Mouse (Mus musculus): ENCODE measurements around the gene 2010300C02Rik. TPM values are rescaled to one million over a fixed set of nuclear protein-coding genes. Genes with fewer than 3 reads are reported as not detected.
"Not testable (repeated sequence)": the region's sequence is repeated elsewhere in the genome, so short reads cannot be mapped to it uniquely, and the experiment has no call there.

Gene 2010300C02Rik
- total RNA-seq, 2 experiments from 2014 or later, result not detected

DNA sequence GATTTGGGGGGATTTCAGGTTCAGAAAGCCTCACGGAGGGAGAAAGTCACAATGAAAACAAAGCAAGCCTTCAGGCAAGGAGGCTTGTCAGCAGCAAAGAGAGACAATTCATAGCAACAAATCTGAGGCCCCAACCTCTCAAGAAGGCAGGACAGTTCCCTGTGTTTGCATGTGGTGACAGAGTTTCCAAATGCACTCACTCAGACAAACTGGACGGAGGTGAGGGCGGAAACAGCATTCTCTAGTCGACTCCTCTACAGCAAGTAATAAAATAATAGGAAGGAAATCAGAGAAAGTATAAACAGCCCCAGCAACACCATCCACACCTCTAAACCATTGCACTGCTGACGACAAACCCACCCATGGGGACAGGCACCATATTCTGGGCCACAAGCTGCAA lies 120.9 kb downstream of the 2010300C02Rik start:
- no peak for ATAC-seq (replicated peaks; ENCODE audit: low FRiP score, poor library complexity, severe bottlenecking)

DNA sequence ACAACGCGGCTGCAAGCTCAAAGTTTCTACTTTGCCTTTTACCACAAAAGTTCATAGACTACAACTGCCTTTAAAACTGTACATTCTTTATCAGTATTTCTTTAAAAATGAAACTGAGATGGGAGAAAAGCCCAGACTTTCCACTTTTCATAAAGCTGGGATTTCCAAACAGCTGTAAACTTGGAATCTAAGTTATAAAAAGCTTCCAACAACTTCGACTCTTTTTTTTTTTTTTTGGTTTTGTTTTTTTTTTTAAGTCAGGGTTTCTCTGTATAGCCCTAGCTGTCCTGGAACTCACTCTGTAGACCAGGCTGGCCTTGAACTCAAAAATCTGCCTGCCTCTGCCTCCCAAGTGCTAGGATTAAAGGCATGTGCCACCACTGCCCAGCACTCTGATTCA lies 125.1 kb downstream of the 2010300C02Rik start:
- not testable (repeated sequence) for ATAC-seq (replicated peaks; ENCODE audit: low FRiP score, poor library complexity, severe bottlenecking)

DNA sequence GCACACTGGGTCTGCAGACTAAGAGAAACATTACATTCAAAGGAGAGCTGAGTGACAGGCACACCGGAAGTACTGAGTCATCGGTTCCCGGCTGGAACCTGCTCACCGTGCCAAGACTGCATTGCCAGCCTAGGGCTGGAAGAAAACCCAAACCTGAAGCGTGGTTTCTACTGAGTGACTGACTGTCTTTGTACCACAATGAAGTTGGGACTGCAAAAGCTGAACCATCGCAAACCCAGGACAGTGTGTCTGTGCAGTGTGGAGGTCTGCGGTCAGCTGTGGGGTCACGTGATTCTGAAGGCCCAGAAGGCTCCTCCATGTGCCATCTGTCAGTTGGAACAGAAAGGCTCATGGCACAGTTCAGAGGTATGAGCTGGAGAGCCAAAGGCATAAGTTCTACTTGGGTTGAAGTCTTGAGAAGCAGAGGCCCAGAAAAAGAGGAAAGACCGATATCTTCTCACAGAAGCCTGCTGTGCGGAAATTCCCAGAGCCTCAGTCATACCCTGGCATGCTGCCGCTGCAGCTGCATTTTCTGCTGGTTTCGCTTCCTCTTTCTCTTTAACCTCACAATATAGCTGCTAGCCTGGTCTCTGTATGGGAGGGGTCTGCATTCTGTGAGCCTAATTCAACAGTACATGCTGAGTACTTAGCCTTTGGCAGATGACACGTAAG lies 133.9 kb downstream of the 2010300C02Rik start:
- no peak for ATAC-seq (replicated peaks; ENCODE audit: low FRiP score, poor library complexity, severe bottlenecking)

DNA sequence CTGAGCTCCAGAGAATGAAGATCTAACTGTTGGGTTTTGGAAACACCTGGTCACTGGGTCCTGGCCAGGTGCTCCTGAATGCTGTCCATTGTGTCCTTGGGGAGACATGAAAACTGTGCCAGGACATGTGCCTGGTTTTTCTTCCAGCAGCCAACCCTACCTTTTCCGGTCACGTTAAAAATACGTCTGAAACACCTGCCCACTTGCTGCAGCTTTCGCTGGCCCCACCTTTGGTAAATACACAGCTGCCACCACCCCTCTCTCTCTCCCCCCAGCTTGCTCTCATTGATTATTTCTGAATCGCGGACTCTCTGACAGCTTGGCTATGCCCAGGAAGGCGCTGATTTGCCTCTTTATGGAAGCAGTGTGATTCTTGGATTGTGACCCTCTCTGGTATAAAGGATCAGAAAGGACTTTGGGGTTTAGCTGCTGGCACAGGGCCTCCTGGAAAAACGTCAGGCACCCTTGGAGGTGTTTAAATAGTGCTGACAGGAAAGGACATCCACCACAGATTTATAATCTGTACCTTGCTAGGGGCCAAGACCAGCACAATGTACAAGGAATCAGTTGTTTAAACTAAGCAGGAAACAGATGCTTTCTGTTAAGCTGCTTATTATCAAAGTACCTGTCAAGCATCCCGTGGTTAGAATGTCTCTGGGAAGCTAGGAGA lies 136.0 kb downstream of the 2010300C02Rik start:
- no peak for ATAC-seq (replicated peaks; ENCODE audit: low FRiP score, poor library complexity, severe bottlenecking)

DNA sequence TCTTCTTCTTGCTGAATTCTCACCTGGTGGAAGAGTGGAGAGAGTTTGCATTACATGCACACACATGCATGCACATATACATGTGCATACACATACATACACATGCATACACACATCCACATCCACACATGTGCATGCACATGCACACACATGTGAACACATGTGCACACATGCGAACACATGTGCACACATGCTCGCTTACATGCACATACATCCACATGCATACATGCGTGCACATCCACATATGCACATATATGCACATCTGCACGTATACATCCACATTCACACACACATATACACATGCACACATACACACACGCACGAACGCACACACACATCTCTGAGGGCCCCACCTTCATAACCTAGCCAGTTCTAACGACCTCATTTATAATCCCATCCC lies 136.7 kb downstream of the 2010300C02Rik start:
- no peak for ATAC-seq (replicated peaks; ENCODE audit: low FRiP score, poor library complexity, severe bottlenecking)

DNA sequence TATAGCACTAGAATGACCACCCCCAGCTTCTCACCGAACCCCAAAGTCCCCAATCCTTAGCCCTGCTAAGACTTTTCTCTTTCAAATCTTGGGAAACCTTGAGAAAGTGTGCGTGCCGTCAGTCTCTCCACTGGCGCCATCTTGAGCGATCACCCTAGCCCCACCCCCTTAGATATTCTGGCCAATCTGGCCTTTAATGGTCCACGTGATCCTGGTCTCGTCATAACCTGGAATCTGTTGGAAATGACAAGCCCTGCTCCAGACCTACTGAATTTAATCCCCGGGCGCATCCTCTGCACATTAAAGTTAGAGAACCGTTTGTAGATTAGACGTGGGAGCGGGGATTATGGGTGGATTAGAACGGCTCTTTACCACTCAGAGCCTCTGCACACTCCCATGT lies 140.2 kb downstream of the 2010300C02Rik start:
- ATAC-seq (replicated peaks; ENCODE audit: low FRiP score, poor library complexity, severe bottlenecking), result no peak

DNA sequence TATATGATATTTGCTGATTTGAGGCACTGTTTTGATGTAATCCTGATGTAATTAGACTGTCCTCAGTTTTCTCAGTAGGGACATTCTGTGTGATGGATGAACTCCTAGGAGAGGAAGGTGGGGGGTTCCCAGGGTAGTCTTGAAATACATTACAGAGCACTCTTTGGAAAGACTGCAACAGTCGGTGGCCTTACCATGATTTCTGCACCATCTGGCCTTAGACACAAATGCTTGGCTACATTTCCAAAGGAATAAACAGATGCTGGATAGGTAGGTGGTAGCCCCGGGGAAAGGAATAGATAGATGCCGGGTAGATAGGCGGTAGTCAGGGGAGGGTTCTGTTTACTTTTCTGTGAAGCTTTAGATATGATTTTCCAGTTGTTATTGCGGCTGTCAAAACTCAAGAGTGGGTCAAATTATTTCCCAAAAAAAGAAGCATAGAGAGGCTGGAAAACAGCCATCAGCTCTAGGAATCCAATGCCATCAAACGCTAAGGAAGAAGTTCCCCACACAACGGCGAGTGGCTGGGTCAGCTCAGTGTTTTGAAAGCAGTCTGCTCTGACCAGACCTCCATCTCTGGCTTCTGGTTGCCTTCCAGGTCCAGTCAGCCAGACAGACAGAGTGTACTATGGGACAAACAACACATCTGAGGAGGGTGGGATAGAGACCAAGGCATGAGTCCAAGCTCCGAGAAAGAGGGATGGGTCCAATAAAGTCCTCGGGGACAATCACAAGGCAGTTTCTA lies 147.2 kb downstream of the 2010300C02Rik start:
- ATAC-seq (replicated peaks; ENCODE audit: low FRiP score, poor library complexity, severe bottlenecking), result no peak

DNA sequence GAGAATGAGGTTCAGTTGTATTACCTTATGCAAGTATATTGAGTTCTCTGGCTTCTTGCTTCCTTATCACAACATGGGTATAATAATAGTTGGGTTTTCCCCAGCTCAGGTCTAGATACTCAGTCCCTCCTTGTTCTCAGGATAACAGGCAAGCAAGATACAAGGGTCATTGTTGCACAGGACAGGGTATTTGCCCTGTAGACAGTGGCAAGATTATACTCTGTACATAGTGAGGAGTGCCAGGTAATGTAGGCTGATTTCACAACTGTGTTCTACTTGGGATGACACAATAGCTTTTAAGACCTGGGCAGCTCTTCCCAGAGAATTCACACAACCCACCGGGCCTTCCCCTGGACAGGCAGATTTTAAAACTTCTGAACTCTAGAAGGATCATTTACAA lies 151.5 kb downstream of the 2010300C02Rik start:
- ATAC-seq (replicated peaks; ENCODE audit: low FRiP score, poor library complexity, severe bottlenecking), result no peak

DNA sequence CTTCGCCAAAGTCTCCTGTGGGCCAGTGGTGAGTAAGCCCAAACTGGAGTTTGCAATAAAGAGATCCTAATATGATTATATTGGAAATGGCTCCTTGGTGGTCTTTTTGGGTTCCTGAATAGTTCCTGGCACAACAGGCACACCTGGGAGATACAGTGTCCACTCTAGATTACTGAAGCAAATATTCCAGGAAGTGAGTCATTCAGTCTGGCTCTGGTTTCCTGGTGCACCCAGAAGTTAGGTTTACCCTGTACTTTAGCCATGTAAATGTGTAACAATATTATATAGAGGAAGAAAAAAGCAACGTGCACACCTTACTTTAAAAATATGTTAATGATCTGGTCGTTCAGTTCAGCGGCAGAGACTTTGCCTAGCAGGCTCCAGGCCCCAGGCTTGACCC lies 153.1 kb downstream of the 2010300C02Rik start:
- ATAC-seq (replicated peaks; ENCODE audit: low FRiP score, poor library complexity, severe bottlenecking), result no peak

DNA sequence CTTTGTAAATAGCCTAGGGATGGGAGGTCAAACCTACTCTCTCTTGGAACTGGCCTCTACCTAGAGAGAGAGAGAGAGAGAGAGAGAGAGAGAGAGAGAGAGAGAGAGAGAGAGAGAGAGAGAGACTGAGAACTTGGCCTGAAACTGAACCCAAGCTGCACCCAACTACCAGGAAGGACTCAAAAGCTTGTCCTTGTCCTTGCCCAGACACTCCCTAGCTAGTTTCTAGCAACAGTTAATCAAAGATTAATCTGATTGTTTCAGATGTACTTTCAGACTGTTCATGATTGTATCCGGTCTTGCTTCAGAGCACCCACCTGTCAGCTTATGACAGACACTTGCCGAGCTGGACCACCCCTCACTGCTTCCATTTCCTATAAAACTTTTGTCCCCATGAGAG lies 153.5 kb downstream of the 2010300C02Rik start:
- no peak for ATAC-seq (replicated peaks; ENCODE audit: low FRiP score, poor library complexity, severe bottlenecking)

DNA sequence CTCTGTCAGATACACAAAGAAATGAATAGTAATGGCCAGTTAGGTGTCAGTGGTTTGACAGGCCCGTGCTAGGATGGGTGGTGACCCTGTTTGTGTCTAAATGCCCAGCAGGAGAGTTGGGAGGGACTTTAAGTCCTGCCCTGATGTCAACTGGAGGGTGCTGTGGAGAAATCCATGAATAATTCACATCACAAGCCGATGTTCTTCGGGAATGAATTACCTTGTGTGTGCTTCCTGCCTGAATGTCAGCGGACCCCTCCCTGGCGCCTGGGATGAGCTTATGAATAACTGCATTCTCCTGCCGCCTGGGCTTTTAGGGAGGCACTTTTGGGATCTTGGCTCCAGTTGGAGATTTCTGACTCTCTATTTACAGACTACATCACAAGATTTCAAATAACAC lies 154.5 kb downstream of the 2010300C02Rik start:
- ATAC-seq (replicated peaks; ENCODE audit: low FRiP score, poor library complexity, severe bottlenecking), result no peak

DNA sequence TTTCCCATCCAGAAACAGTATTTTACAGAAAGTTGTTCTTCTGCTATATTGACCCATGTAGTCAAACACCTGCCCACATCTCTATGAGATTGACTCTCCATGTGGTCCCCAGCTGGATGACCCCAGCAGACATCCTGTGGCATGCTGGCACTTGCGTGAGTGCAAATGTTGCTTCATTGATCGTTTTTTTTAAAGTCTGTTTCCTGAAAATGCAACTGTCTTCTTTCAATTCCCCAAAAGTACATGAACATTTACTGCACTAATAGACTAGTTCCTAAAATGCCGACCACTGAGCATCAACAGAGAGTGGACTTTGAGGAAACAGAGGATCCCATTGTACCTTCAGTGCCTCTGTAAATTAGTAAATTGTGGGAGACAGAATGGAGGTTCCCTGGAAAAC lies 157.9 kb downstream of the 2010300C02Rik start:
- no peak for ATAC-seq (replicated peaks; ENCODE audit: low FRiP score, poor library complexity, severe bottlenecking)

Other genes with a start within 250 kb of the 2010300C02Rik start
- 2.5 and 6.0 TPM in 2 replicates for gene Mgat4a, start 179.1 kb downstream of the 2010300C02Rik start, total RNA-seq (2015; ENCODE audit: low replicate concordance)
- gene Mgat4a, start 179.1 kb downstream of the 2010300C02Rik start, total RNA-seq (2017; ENCODE audit: low replicate concordance), result 1.4 and 2.5 TPM in 2 replicates
- gene Tsga10, start 146.3 kb upstream of the 2010300C02Rik start, total RNA-seq (2015; ENCODE audit: low replicate concordance), result 1.3 and 2.5 TPM in 2 replicates
- gene Tsga10, start 146.3 kb upstream of the 2010300C02Rik start, total RNA-seq (2017; ENCODE audit: low replicate concordance), result 2.9 and 5.2 TPM in 2 replicates
- gene Lipt1, start 151.7 kb upstream of the 2010300C02Rik start, total RNA-seq (2015; ENCODE audit: low replicate concordance), result 0.63 TPM in 1 of 2 replicates, not detected in the other
- not detected in 2 replicates for gene Lipt1, start 151.7 kb upstream of the 2010300C02Rik start, total RNA-seq (2017; ENCODE audit: low replicate concordance)
- gene Mitd1, start 170.3 kb upstream of the 2010300C02Rik start, total RNA-seq (2015; ENCODE audit: low replicate concordance), result 10.4 and 24.9 TPM in 2 replicates
- 6.7 and 13.4 TPM in 2 replicates for gene Mitd1, start 170.3 kb upstream of the 2010300C02Rik start, total RNA-seq (2017; ENCODE audit: low replicate concordance)
- 99.0 and 111 TPM in 2 replicates for gene Mrpl30, start 170.4 kb upstream of the 2010300C02Rik start, total RNA-seq (2015; ENCODE audit: low replicate concordance)
- 36.2 and 43.3 TPM in 2 replicates for gene Mrpl30, start 170.4 kb upstream of the 2010300C02Rik start, total RNA-seq (2017; ENCODE audit: low replicate concordance)
- 0.77 TPM in 1 of 2 replicates, not detected in the other for gene Lyg2, start 196.4 kb upstream of the 2010300C02Rik start, total RNA-seq (2015; ENCODE audit: low replicate concordance)
- not detected in 2 replicates for gene Lyg2, start 196.4 kb upstream of the 2010300C02Rik start, total RNA-seq (2017; ENCODE audit: low replicate concordance)
- not detected in 2 replicates for gene Lyg1, start 237.7 kb upstream of the 2010300C02Rik start, total RNA-seq (2015; ENCODE audit: low replicate concordance)
- not detected in 2 replicates for gene Lyg1, start 237.7 kb upstream of the 2010300C02Rik start, total RNA-seq (2017; ENCODE audit: low replicate concordance)